Mouse (Mus musculus) heart, postnatal 36 days (tissue): ENCODE data around the gene Mapk8. TPM values are rescaled to one million over a fixed set of nuclear protein-coding genes. Genes with fewer than 3 reads are reported as not detected.
"Not testable (repeated sequence)": the region's sequence is repeated elsewhere in the genome, so short reads cannot be mapped to it uniquely, and the experiment has no call there.

Experiments
- DNase-seq, 2 experiments: peaks; one replicate each; pipeline ENCODE4 v3.0.0; 2021 to 2022
- intact Hi-C: fragments of 180-260 bp; cut with DNase I; formaldehyde crosslinking; loops from one replicate; pipeline ENCODE4 v1.15.1; 2025
- total RNA-seq, 2 experiments: library from RNA; stranded (reverse); gene quantifications; 2 replicates each; pipeline ENCODE4 v1.2.3; 2021

The Mapk8 gene
- 10 to 100 TPM; 27.3 to 28.9 TPM for total RNA-seq

DNA sequence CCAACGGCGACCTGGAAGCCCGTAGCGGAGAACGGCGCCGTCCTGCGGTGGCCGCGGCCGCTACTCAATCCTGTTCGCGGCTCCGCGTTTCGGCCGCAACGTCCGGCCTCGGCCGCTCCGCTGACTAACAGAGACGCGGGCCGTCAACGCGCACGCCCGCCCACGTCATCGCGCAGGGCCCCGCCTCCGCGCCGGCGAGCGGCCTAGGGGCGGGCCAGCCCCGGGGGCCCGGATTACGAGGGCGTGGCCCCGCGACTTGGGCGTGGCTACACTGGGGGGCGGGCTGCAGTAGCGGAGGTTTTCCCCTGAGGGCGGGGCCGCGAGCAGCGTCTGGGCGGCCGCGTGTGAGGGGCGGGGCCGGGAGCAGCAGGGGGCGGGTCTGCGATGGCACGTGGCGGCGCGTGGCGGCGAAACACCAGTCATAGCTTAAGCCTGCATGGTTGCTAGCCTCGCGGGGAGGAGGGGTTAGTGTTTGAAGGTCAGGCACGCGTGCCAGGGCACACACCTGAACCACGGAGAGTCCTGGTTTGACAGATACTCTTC is at the start of gene Mapk8:
Mapk8 (minus strand) TSS at position 132 of the 543 bp plus-strand sequence.
- DNase-seq = peak; percentile 98 to 99
- intact Hi-C loops = no loop called here

- intact Hi-C loops = no loop called here
- DNase-seq = no peak
Observed at GRCm38 (mm10) chr14:33495226-33495625, 48.3 kb upstream of the Mapk8 start.

GRCm38 (mm10) chr14:33487805-33488550 is 41.0 kb upstream of the Mapk8 start:
- DNase-seq = no peak

GRCm38 (mm10) chr14:33481991-33482390 is 35.0 kb upstream of the Mapk8 start:
- intact Hi-C loops = no loop called here
- DNase-seq = no peak

More at GRCm38 (mm10) chr14:33487805-33488550, 41.0 kb upstream of the Mapk8 start:
- intact Hi-C loops = no loop called here

- intact Hi-C loops = no loop called here
- DNase-seq = no peak
Observed at GRCm38 (mm10) chr14:33476094-33476760, 29.3 kb upstream of the Mapk8 start.

- no peak for DNase-seq
- intact Hi-C loops = no loop called here
Observed at GRCm38 (mm10) chr14:33474461-33474860, 27.5 kb upstream of the Mapk8 start.

DNA sequence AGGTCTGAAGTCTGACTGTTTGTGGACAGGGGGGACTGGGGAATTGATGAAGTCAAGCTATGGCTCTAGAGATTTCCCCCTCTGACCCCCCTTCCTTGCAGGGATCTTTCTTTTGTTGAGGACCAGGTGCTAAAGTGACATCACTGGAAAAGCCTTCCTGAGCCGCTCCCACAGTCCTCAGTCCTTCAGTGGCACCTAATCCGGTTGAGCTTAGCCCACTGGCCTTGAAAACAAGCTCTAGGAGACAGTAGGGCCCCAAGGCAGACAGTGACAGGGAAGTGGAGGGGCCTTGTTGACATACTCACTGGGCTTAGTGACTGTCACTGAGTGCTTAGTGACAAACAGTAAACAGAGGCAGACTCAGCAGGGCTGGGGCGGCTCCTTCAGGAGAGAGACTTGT is 24.4 kb upstream of the Mapk8 start, which contains the start of gene Frmpd2:
Frmpd2 (plus strand) TSS at position 366 of the 400 bp plus-strand sequence.
- intact Hi-C loops = no loop called here
- DNase-seq = no peak

DNA sequence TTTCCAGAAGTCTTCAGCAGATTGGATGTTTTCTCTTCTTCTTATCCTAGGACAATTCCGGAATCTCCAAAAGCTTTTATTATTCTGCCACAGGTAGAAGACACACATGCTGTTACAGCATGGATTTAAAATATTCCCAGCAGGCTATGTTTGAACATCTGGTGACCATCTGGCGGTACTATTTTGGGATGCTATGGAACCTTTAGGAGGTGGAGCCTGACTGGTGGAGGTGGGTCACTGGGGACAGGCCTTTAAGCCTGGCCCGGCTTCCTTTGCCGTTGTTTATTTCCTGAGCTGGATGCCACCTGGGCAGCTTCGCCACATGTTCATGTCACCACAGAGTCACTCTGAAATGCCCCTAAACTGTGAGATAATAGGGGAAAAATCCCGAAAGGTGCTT is 20.8 kb upstream of the Mapk8 start:
- intact Hi-C loops = no loop called here
- DNase-seq = no peak

DNA sequence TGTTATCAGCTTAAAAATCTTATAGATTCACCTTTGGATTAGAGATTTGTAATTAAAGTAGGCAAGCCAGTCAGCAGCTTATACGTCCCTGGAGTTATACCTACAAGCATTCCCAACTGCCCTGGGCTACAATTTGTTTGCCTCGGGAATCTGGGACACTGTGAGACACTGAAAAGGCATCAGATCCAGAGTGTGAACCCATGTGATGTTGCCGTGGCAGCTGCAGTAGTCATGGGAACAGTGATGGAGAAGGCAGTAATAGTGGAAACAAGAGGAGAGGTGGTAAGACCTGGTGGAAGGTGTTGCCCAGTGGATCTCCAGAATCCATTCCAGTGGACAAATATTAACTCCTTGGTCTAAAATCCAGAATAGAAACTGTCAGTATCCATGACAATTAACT is 16.7 kb upstream of the Mapk8 start:
- DNase-seq = no peak
- intact Hi-C loops = no loop called here

DNA sequence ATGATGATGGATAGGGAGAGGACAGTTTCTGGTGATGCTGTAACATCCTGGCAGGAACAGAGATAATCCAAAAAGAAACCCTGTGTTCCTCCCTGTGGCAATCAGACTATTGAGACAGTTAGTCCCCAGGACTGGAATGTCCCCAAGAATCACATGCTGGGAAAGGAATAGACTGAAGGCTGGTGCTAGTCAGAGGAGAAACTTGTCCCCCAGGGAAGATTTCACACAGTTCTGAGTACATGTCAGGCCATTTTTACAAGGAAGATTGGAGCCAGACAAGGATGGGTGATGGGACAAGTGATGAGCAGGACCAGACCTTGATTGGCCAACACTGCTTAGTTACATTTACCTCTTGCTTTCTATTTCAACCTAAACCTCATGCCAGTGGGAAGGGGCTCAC is 3.4 kb upstream of the Mapk8 start:
- no peak for DNase-seq
- intact Hi-C loops = no loop called here

GRCm38 (mm10) chr14:33449296-33449840 is 2.4 kb upstream of the Mapk8 start:
- DNase-seq = no peak
- intact Hi-C loops = no loop called here

DNA sequence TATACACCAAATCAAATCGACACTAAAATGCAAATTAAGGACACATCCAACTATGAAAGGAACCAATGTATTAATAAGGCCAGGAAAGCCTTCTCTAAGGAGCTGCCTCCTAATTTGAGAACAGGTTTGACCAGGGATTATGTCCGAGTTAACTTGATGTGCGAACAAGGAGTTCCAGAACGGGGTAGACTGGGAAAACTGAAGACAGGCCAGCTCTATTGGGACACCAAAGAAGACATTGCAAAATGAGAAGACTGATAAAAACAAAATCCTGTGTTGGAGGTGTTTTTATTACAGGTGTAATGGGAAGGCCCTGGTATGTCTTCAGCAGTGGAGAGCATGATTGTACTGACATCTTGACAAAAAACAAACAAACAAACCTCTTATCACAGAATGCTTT is 1.3 kb upstream of the Mapk8 start:
- no peak for DNase-seq

GRCm38 (mm10) chr14:33446561-33447023 is 366 bp downstream of the Mapk8 start:
- intact Hi-C loops = no loop called here

More for the DNA sequence above, 1.3 kb upstream of the Mapk8 start:
- intact Hi-C loops = no loop called here

GRCm38 (mm10) chr14:33445962-33446361 is 996 bp downstream of the Mapk8 start:
- no peak for DNase-seq
- intact Hi-C loops = no loop called here

More at GRCm38 (mm10) chr14:33446561-33447023, 366 bp downstream of the Mapk8 start:
- DNase-seq = no peak

- DNase-seq = no peak
- intact Hi-C loops = no loop called here
Observed at GRCm38 (mm10) chr14:33443780-33444179, 3.2 kb downstream of the Mapk8 start.

DNA sequence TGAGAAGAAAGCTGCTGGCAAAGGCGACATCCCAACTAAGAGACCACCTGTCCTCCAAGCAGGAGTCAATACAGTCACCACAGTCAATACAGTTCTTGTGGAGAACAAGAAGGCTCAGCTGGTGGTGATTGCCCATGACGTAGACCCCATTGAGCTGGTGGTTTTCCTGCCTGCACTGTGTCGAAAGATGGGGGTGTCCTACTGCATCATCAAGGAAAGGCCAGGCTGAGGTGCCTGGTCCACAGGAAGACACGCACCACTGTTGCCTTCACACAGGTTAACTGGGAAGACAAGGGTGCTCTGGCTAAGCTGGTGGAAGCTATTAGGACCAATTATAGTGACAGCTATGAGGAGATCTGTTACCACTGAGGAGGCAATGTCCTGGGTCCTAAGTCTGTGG is 14.5 kb downstream of the Mapk8 start:
- not testable (repeated sequence) for DNase-seq

GRCm38 (mm10) chr14:33424124-33424523 is 22.8 kb downstream of the Mapk8 start:
- intact Hi-C loops = no loop called here
- no peak for DNase-seq

More for the DNA sequence above, 14.5 kb downstream of the Mapk8 start:
- intact Hi-C loops = not testable (repeated sequence)

GRCm38 (mm10) chr14:33423003-33423402 is 24.0 kb downstream of the Mapk8 start:
- no peak for DNase-seq
- intact Hi-C loops = no loop called here

DNA sequence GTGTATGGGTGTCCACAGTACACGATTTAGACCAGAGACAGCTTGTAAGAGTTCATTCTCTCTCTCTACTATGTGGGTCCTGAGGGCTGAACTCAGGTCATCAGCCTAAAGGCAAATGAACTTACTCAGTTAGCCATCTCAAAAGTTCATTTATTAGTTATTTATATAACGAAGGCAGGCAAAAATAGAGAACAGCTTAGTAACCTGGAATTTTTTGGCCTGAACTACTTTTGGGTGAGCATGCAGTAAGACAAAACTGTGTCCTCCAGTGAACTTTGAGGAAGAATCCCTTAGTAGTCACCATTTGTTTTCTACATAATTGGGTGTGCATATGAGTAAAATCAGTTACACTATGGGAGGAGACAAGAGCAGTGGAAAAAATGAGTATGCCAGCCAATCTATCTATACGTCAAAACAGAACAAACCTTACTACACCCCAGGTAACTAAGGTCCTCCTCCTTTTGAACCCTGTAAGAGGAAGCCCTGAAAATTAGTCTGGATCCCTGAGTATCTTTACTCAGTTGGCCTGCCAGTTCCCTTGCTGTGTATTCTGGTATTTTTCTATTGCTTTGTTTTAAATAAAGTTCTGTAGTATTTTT is 28.5 kb downstream of the Mapk8 start:
- DNase-seq = no peak
- intact Hi-C loops = no loop called here

- DNase-seq = no peak
- intact Hi-C loops = no loop called here
Observed at GRCm38 (mm10) chr14:33415746-33416145, 31.2 kb downstream of the Mapk8 start.

GRCm38 (mm10) chr14:33402331-33402730 is 44.6 kb downstream of the Mapk8 start:
- intact Hi-C loops = no loop called here
- DNase-seq = no peak
